Mouse (Mus musculus) cerebellum, adult 2 months (tissue): ENCODE data around the gene Th.

Experiments
- CTCF ChIP-seq: fragments of 200-500 bp; IDR thresholded peaks from 2 replicates; pipeline ENCODE4 v1.5.1; 2011; ENCODE audit warnings: low read depth, mild to moderate bottlenecking, control low read depth, low read length, moderate library complexity, borderline replicate concordance; ENCODE audit not compliant: insufficient read depth
- POLR2A ChIP-seq: fragments of 200-500 bp; IDR thresholded peaks from 2 replicates; pipeline ENCODE4 v1.6.1; 2011; ENCODE audit warnings: low read length, control low read depth, borderline replicate concordance; ENCODE audit not compliant: insufficient read depth

- TF ChIP-seq POLR2A (no peak), CTCF (no peak)
Observed at GRCm38 (mm10) chr7:142958817-142959216, 27.9 kb upstream of the Th start.
